Mouse (Mus musculus) regulatory T cell (primary cell): ENCODE measurements around the gene Ube2d3.

Experiments used
- in situ Hi-C: fragments of 300-600 bp; cut with MboI, MseI; formaldehyde crosslinking; loops from one replicate; pipeline ENCODE4 v1.15.1; 2025; ENCODE audit warnings: high pct_unique_total_duplicates

The Ube2d3 gene

DNA sequence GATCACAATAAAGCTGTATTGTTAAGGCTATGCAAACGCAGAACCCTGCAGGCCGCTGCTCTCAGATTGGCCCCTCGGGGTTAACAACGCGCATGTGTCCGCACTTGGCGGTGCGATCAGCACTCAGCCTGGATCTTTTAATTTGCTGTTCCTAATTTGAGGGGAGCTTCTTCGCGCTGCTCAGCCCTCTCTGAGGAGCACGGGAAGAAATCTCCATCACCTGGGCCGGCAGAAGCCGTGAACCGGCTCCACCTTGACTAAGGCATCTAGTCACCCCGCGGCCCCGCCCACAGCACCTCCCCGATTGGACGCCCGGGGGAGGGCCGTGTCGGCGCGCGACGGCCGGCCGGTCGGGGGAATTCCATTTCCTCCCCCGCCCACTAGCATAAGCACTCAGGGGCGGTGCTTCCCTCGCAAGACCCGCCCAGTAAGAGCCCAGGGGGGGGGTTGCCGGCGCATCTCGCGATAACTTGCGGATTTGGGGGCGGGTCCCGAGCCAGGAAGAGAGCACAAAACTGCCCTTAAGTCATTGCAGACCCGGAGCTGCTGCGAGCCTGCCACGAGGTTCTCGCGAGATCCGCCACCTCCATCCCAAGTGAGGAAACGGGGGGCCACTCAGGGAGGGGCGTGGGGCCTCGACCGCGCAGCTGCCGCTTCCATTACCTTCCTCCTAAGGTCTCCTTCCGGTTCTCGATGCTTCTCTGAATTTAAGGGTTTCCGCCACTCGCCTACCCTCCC is at the start of gene Ube2d3:
Gene Ube2d3 (plus strand): TSS at position 392 of the 738 bp plus-strand sequence.
- in situ Hi-C loops: no loop called here

DNA sequence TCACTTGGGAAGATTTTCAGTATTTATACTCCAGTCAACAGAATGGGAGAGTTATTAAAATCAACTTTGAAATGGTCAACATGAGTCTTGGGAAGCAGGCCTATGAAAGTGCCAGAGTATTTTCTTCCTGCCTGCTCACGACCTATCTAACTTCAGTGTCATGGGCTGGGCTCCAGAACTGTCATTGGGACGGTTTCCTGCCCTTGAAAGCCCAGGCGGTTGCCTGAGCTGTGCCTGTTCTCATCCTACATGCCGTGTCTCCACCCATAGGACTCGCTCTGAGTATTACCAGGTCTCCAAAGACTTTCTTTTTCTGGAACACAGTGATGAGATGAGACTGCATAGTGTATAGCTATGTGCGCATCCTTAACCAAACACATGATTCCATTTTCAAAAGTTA is 44.8 kb upstream of the Ube2d3 start:
- in situ Hi-C loops: no loop called here

DNA sequence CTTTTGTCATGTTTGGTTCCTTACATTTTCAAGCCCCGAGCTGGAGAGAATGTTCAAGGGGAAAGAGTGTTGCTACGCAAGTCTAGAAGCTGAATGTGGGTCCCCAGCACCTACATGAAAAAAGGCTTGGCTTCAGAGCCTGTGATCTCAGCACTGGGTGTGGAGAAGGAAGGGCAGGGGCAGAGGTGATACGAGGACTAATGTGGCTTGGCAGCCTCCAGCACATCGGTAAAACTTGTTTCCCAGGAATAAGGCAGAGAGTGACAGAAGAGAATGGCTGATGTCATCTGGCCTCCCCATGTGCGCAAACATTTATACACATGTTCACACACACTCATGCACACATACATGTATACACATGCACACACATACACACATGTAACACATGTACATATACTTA is 42.9 kb upstream of the Ube2d3 start:
- in situ Hi-C loops: loop anchor here (5.0 kb wide), 1 partner anchor 103 kb away; no protein-coding TSS in a partner anchor

DNA sequence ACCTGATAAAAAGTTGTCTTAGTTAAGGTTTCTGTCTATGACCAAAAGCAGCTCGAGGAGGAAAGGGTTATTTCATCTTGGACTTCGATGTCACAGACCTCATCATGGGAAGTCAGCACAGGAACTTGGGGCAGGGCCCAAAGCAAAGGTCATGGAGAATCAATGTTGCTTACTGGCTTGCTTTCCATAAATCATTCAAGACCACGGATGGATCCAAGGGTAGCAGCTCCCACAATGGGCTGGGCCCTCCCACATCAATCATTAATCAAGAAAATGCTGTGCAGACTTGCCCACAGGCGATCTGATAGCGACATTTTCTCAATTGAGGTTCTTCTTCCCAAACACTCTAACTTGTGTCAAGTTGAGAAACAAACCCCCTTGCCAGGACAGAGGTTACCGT is 41.9 kb upstream of the Ube2d3 start:
- in situ Hi-C loops: loop anchor here (5.0 kb wide), 1 partner anchor 104 kb away; no protein-coding TSS in a partner anchor

DNA sequence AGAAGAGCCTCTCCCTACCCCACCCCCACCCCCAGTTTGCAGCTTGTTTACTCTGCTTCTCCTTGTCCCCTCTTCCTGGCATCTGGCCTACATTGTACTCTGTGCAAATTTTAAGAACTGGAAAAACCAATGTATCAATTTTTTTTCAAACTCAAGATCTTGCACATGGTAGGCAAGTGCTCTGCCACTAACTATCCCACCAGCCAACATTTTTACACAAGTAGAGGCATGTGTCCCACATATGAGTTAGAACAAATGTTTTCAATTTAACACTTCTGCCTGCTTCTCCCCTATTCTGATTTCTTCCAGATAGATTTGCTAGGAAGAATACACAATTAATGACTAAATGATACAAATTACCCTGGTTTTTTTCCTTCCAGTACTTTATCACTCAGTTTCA is 40.8 kb upstream of the Ube2d3 start:
- in situ Hi-C loops: loop anchor here (5.0 kb wide), 1 partner anchor 105 kb away; no protein-coding TSS in a partner anchor

DNA sequence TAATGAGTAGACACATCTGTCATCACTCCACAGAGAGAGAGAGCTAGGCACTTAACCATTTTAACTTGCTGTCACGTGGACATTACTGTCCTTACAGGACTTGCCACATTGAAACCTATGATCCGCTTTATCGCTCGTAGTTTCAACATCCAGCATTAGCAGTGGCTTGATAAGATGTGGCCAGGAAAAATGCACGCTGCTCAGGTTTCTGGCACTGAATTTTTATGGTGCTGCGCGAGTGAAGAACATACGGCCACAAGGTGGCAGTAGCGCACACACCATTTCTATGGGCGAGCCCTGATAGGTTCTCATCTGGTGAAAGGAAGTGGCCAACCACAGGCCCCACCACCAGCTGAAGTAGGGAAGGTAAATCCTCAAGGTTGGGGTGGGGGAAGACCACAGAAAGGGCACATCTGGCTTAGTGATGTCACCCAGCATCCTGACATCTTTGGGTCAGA is 35.7 kb upstream of the Ube2d3 start:
- in situ Hi-C loops: loop anchor here (10.0 kb wide), 1 partner anchor 333 kb away; no protein-coding TSS in a partner anchor

DNA sequence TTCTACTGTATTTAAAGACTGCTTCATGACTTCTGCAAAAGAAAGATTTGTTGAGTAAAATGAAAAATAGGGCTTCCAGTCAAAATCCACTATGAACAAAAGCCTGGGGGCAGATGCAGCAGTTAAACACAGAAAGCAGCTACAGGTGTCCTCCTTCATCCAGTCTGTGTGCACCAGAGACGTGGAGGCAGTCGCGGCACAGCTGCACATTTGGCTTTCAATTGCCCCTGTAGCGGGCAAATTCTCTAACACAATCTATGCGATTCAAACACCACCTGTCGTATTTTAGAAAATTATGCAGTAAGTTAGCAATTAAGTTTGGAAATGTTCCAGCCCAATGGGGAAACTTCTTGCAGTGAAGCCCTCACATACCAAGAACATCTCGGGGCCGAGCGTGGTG is 34.7 kb upstream of the Ube2d3 start:
- in situ Hi-C loops: loop anchor here (10.0 kb wide), 1 partner anchor 332 kb away; no protein-coding TSS in a partner anchor

DNA sequence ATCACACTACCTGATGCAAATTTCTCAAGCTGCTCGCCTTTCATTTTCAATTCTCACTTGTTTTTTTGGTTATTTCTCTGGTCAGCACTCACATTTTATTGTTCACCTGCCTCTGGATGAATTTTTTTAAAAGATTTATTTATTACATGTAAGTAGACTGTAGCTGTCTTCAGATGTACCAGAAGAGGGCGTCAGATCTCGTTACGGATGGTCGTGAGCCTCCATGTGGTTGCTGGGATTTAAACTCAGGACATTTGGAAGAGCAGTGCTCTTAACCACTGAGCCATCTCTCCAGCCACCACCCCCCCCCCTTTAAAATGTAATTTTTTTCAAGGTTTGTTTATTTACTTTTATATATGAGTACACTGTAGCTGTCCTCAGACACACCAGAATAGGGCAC is 34.1 kb upstream of the Ube2d3 start:
- in situ Hi-C loops: loop anchor here (10.0 kb wide), 1 partner anchor 331 kb away; no protein-coding TSS in a partner anchor

DNA sequence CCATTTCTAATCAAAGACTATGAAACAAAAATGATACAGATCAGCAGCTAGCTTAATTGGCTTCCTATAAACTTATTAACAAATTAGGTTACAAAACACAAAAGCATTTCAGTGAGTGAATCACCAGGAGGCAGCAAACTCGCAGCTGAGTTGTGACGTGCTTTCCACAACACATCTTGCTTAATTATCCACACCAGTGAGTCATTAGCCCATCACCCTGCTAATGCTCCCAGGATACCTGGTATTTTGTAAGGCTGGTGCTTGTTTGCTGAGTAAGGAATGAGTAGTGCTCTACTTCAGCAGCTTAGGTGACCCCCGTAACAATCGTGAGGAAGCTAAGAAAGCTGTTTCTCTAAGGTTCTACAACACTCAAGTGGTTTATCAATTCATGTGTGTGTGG is 33.4 kb upstream of the Ube2d3 start:
- in situ Hi-C loops: loop anchor here (10.0 kb wide), 1 partner anchor 330 kb away; no protein-coding TSS in a partner anchor

DNA sequence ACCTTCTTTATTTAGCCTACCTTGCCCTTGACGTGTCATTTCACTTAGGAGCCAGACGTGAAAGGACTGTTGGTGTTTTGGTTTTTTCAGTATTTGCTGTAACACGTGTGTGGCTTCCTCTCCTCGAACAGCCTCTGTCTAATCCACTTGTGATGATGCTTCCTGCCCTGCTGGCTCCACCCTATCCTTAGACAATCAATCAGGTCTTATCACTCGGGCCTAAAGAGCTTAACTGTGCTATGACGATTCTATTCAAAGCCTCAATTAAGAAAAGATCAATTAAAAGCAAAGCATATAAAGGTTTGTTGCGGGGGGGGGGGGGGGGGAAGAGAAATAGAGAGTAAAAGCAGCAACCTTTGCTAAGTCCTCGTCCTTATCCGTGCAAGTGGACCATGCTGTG is 30.6 kb upstream of the Ube2d3 start:
- in situ Hi-C loops: loop anchor here (10.0 kb wide), 1 partner anchor 327 kb away; no protein-coding TSS in a partner anchor

DNA sequence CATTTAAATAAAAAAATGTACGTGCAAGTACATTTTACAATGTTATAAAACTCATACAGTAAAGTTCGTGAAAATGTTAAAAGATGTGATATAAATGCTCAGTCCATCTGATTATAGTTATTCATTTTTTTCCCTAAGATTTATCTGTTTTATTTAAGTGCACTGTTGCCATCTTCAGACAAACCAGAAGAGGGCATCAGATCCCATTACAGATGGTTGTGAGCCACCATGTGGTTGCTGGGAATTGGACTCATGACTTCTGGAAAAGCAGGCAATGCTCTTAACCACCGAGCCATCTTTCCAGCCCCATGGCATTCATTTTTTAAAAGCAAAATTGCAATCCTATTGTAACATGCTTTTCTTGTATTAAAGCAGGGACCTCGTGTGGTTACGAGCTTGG is 28.7 kb upstream of the Ube2d3 start:
- in situ Hi-C loops: loop anchor here (10.0 kb wide), 1 partner anchor 326 kb away; no protein-coding TSS in a partner anchor

DNA sequence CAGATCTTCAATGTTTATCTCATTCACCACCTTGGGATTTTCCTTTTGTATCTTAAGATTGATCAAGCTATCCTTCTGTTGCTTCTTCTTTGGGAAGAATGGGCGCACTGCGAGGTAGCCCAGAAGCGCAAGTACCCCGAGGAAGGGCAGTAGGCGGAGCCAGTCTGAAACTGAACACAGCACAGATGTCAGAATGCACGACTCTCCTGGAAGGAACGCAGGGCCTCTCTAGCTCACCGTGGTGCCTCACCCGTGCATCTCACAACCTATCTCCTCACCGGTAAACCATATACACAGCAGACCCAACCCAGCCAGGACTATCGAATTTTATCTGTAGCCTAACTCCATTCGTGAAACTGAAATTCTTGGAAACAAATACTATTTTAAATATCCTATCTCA is 26.9 kb upstream of the Ube2d3 start:
- in situ Hi-C loops: no loop called here

DNA sequence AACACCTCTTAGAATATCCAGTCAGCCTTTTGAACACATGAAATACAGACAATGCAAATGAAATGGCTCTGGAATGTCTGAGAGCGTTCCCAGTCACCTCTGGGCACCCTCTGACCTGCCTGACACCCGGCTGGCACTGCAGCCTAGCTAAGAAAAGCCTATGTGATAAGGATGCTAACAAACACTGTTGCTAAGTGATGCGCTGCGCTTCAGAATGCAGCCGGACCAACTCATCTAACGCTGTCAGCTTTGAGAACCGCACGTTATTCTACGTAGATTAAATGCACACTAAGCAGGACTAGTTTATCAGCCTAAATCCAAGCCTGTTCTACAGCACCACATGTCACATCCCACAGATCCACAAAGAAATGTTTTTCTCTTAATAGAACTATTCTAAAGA is 26.1 kb upstream of the Ube2d3 start:
- in situ Hi-C loops: no loop called here

DNA sequence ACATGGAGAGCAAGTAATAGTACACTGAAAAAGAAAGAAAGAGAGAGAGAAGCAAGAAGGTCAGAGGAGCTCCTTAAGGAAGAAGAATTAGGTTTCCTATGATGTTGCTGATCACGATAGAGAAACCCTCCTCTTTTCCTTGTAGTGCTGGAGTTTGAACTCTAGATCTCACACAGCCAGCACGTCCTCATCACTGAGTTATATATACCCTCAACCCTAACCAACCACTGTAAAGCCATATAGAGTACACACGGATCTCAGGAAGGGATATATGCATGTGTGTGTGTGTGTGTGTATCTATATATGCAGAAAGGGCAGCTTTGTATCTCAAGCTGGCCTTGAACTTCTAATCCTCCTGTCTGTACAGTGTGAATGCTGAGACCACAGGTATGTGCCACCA is 20.7 kb upstream of the Ube2d3 start:
- in situ Hi-C loops: no loop called here

DNA sequence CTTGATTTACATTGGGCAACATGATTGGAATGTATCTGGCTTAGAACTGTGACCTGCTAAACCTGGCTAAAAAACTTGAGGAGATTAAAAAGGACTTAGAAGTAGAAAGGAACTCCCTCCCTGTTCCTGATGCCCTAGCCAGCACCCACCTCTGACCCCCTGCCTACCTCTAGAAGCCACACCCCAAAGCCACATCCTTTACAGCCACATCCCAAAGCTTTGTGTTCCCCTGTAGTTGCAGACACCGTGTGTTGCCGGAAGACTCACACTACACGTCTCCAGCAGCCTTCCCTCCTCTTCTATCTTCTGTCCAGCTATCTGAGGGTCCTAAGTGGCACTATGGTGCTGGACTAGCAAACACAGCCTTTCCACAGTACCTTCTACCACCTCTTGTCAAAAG is 20.1 kb upstream of the Ube2d3 start:
- in situ Hi-C loops: no loop called here

DNA sequence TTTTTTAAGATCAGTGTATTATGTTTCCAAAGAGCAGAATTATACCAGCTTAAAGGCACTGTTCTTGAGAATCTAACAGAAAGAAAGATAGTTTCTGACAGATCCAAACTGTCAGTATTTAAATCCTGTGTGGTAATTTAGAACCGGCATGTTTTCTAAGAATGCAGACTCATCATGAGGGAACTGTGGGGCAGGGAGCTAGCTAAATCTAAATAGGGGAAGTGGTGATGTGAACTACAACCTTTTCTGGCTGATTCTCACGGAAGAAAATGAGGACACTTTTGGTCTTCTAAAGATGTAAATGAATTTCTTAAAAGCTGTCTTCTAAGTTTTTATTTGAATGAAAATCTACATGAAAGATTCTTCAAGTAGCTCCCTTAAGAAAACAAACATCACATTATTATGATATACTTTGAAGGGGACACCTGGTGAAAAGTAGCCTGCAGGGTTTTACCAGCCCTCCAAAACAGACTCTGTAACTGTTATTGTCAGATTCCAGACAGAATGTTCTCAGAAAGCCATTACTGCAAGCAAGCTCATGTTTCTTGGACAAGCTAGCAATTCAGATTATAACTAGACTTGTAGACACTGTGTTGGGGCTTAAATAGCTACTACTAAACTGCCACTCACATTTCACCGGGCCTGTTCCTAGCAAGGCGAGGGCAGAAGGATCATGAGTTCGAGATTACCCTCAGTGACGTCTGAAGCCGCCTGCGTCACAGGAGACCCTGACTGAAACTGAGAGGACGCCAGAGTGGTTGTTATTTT is 17.2 kb upstream of the Ube2d3 start:
- in situ Hi-C loops: no loop called here

DNA sequence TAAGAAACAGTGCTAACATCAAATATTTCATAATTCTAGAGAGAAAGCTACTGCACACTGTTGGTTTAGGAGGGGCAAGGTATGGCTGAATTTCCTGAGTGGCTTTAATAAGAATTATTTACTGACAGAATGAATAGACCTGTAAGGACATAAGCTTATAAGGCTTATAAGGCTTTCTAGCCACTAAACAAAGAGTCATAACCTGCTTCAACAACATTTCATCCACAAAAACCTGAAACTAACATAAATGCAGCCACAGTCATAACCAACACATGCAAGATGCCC is 16.7 kb upstream of the Ube2d3 start:
- in situ Hi-C loops: no loop called here

DNA sequence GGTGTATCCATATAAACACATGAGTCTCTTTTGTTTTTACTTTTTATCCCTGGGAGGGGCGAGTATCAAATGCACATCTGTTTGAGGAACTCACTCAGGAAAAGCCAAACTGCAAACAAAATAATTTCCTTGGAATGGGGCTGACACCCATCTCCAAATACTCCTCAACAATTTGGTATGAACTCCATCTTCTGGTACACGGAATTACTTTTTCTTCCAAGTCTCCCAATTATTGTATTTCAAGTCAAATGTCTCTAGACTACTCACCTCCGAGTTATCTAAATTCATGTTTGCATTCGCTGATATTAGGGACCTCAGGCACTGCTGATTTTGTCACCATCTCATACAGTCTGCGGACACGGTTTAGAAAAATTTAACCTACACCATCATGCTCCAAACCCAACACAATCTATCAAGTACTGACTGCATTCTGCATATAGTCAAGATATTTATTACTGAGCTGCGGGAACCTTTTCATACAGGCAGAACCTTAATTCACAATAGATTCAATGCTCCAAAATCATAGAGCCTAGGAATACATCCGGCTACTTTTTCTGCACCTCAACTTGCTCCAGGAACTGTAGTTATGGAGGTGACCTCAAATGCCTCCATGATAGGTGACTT is 15.6 kb upstream of the Ube2d3 start:
- in situ Hi-C loops: no loop called here

DNA sequence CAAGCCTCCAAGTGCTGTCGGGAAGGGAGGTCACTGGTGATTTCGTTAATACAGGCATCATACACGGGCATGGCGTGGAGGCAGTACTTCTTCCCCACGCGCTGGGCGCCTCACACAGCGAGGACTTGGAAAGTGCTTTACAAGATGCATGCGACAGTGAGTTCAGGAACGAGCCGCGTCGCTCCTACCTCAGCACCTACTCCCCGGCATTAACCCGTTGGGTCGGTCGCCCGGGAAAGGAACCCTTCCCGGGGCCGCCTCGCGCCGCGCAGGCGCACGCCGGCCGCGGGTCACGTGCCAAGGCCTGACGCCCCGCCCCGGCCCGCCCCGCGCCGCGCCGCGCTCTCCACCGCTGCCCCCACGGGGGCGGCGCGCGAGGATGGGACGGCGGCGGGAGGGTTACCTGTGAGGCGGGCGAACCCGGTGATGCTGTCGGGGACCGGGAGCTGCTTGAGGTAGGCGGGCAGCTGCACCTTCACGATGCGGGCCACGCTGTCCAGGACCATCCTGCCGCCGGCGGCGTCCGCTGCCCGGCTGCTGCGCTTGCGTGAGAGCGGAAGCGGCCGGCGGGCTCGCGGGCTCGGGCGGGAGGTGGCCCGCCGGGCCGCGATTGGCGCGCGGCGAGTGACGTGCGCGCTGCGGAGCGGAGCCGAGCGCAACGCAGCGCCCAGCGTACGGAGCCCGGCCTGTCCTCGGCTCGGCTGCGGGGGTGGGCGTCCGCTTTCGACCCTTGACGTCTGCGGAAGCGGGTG is 14.9 kb upstream of the Ube2d3 start:
- in situ Hi-C loops: no loop called here

DNA sequence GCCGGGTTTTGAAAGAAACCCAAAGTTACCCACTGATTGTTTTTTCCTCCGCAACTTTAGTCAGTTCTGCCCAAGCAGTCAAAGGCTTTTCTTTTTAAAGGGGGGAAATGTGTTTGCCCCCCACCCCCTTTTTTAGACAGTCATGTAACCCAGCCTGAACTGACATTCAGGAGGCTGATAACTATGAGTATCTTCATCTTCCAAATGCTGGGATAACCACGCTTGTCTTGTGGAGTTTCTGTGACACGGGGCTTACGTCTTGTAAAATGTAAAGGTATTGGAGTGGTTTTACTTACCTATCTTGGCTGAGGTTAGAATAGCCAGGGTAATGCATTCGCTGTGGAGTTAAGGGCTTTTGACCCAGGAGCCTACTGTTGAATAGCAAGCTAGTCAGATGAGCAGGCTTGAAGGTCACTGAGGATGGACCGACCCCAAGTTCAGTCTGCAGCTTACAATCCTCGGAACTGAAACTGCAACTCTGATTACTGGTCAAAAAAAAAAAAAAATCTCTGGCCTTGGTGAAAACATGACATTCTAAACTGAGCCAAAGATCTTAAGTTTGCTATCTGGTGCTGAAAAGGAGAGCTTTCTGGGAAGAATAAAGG is 14.2 kb upstream of the Ube2d3 start, which contains the start of gene Cisd2:
Gene Cisd2 (minus strand): TSS at position 318 of the 605 bp plus-strand sequence.
- in situ Hi-C loops: no loop called here
